Mouse (Mus musculus) liver (tissue): ENCODE measurements around the gene Ei24.

Source experiments
- DNase-seq: peaks from one replicate; pipeline ENCODE4 v3.0.0-alpha.2; 2020; ENCODE audit warnings: mixed read lengths

Gene Ei24

GRCm38 (mm10) chr9:36792191-36792590, 5.0 kb downstream of the Ei24 start:
- DNase-seq = no peak

- no peak for DNase-seq
These were observed 13.3 kb downstream of the Ei24 start for GRCm38 (mm10) chr9:36783921-36784320.

- no peak for DNase-seq
These were observed 28.2 kb downstream of the Ei24 start for GRCm38 (mm10) chr9:36769048-36769413.

GRCm38 (mm10) chr9:36768156-36769047, 28.8 kb downstream of the Ei24 start:
- DNase-seq = peak; percentile 65

- DNase-seq = peak; percentile 98
These were observed 29.7 kb downstream of the Ei24 start, which contains the start of gene Stt3a for GRCm38 (mm10) chr9:36767203-36768143. Gene Stt3a, minus strand, starts transcription at chr9:36767679.

- no peak for DNase-seq
These were observed 32.8 kb downstream of the Ei24 start for GRCm38 (mm10) chr9:36764378-36764777.
